Mouse (Mus musculus) G1E-ER4 (cell line): Measurements from ENCODE around the gene Sis. TPM values are rescaled to one million over a fixed set of nuclear protein-coding genes. Genes with fewer than 3 reads are reported as not detected.

Source experiments
- GATA1 ChIP-seq: IDR thresholded peaks from one replicate; pipeline ENCODE4 v1.8.0; 2012; ENCODE audit warnings: low read length, inconsistent platforms
- polyA plus RNA-seq: library from polyadenylated mRNA; stranded (reverse); fragments of >175 nt; gene quantifications from 2 replicates; pipeline ENCODE4 v1.2.3, GENCODE M21; 2012

Gene Sis
- 0.06 and 0.09 TPM in 2 replicates for polyA plus RNA-seq

GRCm38 (mm10) chr3:72967675-72968074 lies at the start of gene Sis:
TSS of gene Sis (minus strand) at chr3:72967863.
- TF ChIP-seq GATA1: no peak

- TF ChIP-seq GATA1: no peak
Measured at GRCm38 (mm10) chr3:73006045-73006444, 38.4 kb upstream of the Sis start.

DNA sequence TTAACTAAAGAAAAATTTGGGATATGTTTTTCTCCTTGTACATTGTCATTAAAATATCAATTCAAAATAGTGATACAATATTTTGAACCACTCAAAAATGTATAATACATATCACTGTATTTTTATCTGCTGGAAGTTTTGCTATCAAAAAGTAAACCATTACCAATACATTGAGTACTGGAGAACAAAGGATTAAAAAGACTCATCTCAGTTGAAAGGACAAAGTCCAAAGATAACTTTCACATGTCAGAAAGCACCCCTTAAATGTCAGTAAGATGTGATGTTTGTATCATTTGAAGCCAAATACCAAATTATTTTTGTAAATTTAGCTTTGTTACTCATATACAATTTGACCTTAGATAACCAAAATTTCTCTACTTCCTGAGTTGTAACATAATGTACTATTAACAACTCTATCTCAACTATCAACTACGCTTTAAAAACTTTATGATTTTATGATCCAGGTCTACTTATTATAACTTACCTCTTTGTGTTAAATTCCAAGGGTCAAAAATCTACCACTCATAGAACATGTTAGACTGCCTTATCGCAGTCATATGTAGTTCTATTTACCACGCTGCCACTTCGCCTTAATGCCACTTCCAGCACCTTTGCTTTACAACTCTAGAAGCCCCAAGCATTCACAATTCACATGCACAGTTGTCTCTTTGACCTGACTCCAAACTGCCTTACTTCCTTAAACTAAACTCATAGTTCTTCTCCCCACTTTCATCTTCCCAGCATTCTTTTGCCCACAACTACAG lies 35.5 kb upstream of the Sis start:
- TF ChIP-seq GATA1: no peak

- no peak for TF ChIP-seq GATA1
Measured at GRCm38 (mm10) chr3:72997517-72997916, 29.9 kb upstream of the Sis start.

DNA sequence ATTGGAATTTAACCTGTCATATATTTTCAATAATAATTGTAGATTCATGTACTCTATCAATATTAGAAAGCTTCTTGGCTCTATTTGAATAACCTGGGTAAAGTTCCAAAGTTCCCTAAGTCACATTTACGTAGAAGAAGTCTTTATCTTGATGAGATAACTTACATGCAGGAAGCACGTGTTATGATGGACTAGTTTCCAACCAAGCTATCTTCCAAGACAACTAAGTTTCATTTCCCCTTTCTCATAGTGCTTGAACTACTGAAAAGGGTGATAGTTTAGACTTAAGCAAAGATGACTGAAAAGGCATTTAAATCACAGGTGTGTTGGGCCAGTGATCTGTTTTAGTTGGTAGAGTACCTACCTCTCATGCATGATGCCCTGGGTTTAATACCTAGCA lies 23.3 kb upstream of the Sis start:
- no peak for TF ChIP-seq GATA1

GRCm38 (mm10) chr3:72976602-72977001 lies 8.9 kb upstream of the Sis start:
- TF ChIP-seq GATA1: no peak

DNA sequence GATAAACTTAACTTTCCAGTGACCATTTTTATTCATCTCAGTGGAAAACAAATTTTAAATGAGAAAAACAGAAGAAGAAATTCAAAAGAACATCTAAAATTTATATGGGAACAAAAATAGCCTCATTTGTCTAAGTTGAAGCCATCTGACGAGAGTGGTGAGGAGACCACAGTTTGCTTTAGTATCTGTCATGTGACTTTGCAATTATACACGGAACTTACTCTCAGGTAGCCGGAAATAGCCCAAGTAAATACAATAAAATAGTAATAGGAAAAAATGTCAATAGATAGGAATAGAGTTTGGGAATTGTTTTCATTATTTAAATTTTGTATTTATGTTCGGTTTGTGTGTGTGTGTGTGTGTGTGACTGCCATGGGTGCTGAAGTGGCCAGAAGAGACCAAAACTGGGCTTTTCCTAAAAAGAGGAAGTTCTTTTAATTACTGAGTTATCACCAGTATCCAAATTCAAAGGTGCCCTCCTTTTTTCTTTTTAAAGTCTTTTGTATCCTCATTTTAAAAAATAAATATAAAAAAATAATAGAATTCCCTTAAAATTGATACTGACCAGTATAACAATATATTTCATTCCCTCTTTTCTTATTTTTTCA lies 48.6 kb downstream of the Sis start:
- TF ChIP-seq GATA1: no peak

- TF ChIP-seq GATA1: peak; percentile 71
Measured at GRCm38 (mm10) chr3:72882501-72882900, 85.2 kb downstream of the Sis start.

- TF ChIP-seq GATA1: no peak
Measured at GRCm38 (mm10) chr3:72868141-72868540, 99.5 kb downstream of the Sis start.

DNA sequence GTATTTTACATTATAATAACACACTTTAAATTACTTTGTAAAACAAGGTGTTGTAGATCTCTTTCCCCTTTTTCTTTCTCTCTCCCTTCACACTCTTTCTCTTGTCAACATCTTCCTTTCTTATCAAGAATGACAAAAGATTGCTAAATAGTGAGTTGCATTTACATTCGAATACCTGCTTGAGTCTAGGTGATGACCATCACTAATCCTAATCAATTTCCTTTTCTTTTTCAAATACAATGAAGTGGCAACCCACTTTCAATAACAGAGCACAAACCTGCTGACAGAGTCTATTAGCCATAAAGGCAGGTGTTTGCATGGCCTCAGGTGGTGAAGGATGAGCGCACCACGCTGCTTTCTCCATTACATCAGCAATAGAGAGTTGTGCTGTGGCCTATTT lies 108.9 kb downstream of the Sis start:
- TF ChIP-seq GATA1: no peak

- no peak for TF ChIP-seq GATA1
Measured at GRCm38 (mm10) chr3:72855405-72855804, 112.3 kb downstream of the Sis start.

DNA sequence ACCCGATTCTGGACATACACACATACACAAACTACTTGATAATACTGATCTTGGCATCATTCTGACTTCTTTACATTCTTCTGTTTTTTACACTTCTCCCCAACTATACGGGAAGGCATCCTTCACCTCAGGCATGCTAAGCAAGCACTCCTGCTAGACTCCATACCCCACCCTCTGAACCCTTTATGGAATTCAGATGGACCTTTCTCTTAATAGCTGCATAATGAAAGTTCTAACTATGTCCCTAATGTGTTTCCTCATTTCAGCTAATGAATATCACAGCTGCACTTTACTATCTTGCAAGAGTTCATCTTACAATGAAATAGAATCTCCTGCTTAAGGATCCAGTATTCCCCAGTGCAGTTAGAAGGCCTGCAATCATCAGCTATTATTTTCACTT lies 127.0 kb downstream of the Sis start:
- no peak for TF ChIP-seq GATA1

Other genes starting within 250 kb of the Sis start
- not detected in 2 replicates for gene Slitrk3, start 89.9 kb upstream of the Sis start, polyA plus RNA-seq